13 mouse cellular contexts compared by ENCODE assay signal in the genomic region with DNA sequence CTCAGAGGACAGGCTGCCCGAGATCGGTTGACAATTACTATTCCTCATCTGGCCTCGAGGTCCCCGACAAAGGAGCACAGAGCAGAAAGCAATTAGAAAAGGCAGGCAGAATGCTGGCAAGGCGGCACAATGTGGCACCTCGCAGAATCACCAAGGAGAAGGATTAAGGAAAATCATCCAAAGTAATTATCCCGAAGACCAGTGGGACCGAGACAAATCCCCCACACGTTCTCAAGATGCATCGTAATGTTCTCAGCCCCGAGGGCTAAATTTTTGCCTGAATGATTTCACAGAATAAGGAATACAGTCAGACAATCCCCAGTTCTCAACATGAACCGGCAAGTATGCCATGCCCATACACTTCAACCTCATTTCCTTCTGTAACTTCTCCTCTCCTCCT.
DNase-seq lines count a peak whose midpoint lies in the region; ATAC-seq lines count a peak whose summit lies in the region.
"Had no signal": no experiment of that assay in that cellular context is flagged by ENCODE, and none has a peak within 500 bp of the region (broad histone marks: within the 10 kb centered on the region; RNA-seq: fewer than 3 reads in every experiment).

No protein-coding gene starts in this region.

- H3K9me3 ChIP-seq in hindbrain, embryonic 15.5 days, result no peaks in the 10 kb centered on the region
- H3K9me3 ChIP-seq in hindbrain, embryonic 11.5 days (ENCODE audit: control insufficient read depth, low read length), result no peaks in the 10 kb centered on the region
- no peaks in the 10 kb centered on the region for H3K9me3 ChIP-seq in forebrain, embryonic 12.5 days
- H3K9me3 ChIP-seq in midbrain, embryonic 12.5 days, result no peaks in the 10 kb centered on the region
- H3K9me3 ChIP-seq: heart, embryonic 15.5 days had no signal

- no peaks in the 10 kb centered on the region for H3K36me3 ChIP-seq in hindbrain, embryonic 15.5 days
- no peaks in the 10 kb centered on the region for H3K36me3 ChIP-seq in hindbrain, embryonic 11.5 days (ENCODE audit: control insufficient read depth, insufficient read depth, low read length)
- H3K36me3 ChIP-seq in forebrain, embryonic 12.5 days (replicated peaks), result no peaks in the 10 kb centered on the region
- H3K36me3 ChIP-seq in midbrain, embryonic 12.5 days, result no peaks in the 10 kb centered on the region
- H3K36me3 ChIP-seq: heart, embryonic 15.5 days had no signal

- peak; percentile 77 for ATAC-seq in hindbrain, embryonic 15.5 days (ENCODE audit: low FRiP score, low read depth)
- ATAC-seq in hindbrain, embryonic 11.5 days (ENCODE audit: low FRiP score), result no peak
- peak; percentile 75 for ATAC-seq in forebrain, embryonic 12.5 days (ENCODE audit: low FRiP score)
- peak; percentile 80 for ATAC-seq in midbrain, embryonic 12.5 days (ENCODE audit: low FRiP score, low read depth)

- no peak for DNase-seq in hindbrain, embryonic 11.5 days (ENCODE audit: low spot score)
- peak; percentile 17 for DNase-seq in retina, postnatal 7 days (ENCODE audit: low read depth, low spot score)
- no peak for DNase-seq in gastrocnemius, adult 8-10 months (ENCODE audit: low spot score in 2 of 2)
- no peak for DNase-seq in thymus, postnatal 0 days (ENCODE audit: low spot score)
- DNase-seq: cerebellum, adult 8-10 months; lung, postnatal 14 days; thymus, adult 18-20 months had no signal

- 32% methylated on average over 12 of the region's 12 CpGs for WGBS in hindbrain, embryonic 15.5 days
- 78% methylated on average over 12 of the region's 12 CpGs for WGBS in hindbrain, embryonic 11.5 days
- WGBS in forebrain, embryonic 12.5 days, result 12% methylated on average over 12 of the region's 12 CpGs
- 18% methylated on average over 12 of the region's 12 CpGs for WGBS in midbrain, embryonic 12.5 days

- H3K9ac ChIP-seq in hindbrain, embryonic 15.5 days, result no peak overlapping the region
- H3K9ac ChIP-seq in hindbrain, embryonic 11.5 days (ENCODE audit: low read depth, low read length), result no peak overlapping the region
- no peak overlapping the region for H3K9ac ChIP-seq in forebrain, embryonic 12.5 days
- H3K9ac ChIP-seq in midbrain, embryonic 12.5 days (replicated peaks), result no peak overlapping the region
- H3K9ac ChIP-seq: heart, embryonic 15.5 days; liver, embryonic 14.5 days had no signal

- H3K27me3 ChIP-seq in hindbrain, embryonic 15.5 days, result no peaks in the 10 kb centered on the region
- H3K27me3 ChIP-seq in hindbrain, embryonic 11.5 days (ENCODE audit: control insufficient read depth, insufficient read depth, low read length), result no peaks in the 10 kb centered on the region
- no peaks in the 10 kb centered on the region for H3K27me3 ChIP-seq in forebrain, embryonic 12.5 days
- H3K27me3 ChIP-seq in midbrain, embryonic 12.5 days, result no peaks in the 10 kb centered on the region
- H3K27me3 ChIP-seq: heart, embryonic 15.5 days had no signal

- peak overlapping the region; percentile 18; the same call in 1 of the 2 replicates for H3K4me2 ChIP-seq in hindbrain, embryonic 15.5 days
- no peak overlapping the region for H3K4me2 ChIP-seq in hindbrain, embryonic 11.5 days (replicated peaks; ENCODE audit: low read depth, low read length)
- H3K4me2 ChIP-seq in forebrain, embryonic 12.5 days, result peak overlapping the region; percentile 32
- H3K4me2 ChIP-seq in midbrain, embryonic 12.5 days (replicated peaks), result peak overlapping the region; percentile 22; the same call in 1 of the 2 replicates
- H3K4me2 ChIP-seq: heart, embryonic 15.5 days had no signal

- H3K27ac ChIP-seq in hindbrain, embryonic 15.5 days (replicated peaks), result peak overlapping the region; percentile 64
- H3K27ac ChIP-seq in hindbrain, embryonic 11.5 days (ENCODE audit: low read depth, low read length), result no peak overlapping the region
- peak overlapping the region; percentile 61; the same call in 1 of the 2 replicates for H3K27ac ChIP-seq in forebrain, embryonic 12.5 days
- peak overlapping the region; percentile 61 for H3K27ac ChIP-seq in midbrain, embryonic 12.5 days (replicated peaks)
- H3K27ac ChIP-seq: heart, embryonic 15.5 days; kidney, postnatal 0 days; liver, embryonic 14.5 days had no signal

- H3K4me1 ChIP-seq in hindbrain, embryonic 15.5 days (replicated peaks), result no peaks in the 10 kb centered on the region
- H3K4me1 ChIP-seq in hindbrain, embryonic 11.5 days (replicated peaks; ENCODE audit: control insufficient read depth, insufficient read depth, low read length), result no peaks in the 10 kb centered on the region
- peaks cover 8% of the 10 kb centered on the region for H3K4me1 ChIP-seq in forebrain, embryonic 12.5 days
- peaks cover 8% of the 10 kb centered on the region for H3K4me1 ChIP-seq in midbrain, embryonic 12.5 days
- H3K4me1 ChIP-seq: heart, embryonic 15.5 days had no signal

- H3K4me3 ChIP-seq in hindbrain, embryonic 15.5 days, result no peak overlapping the region
- no peak overlapping the region for H3K4me3 ChIP-seq in hindbrain, embryonic 11.5 days (ENCODE audit: low read depth, low read length)
- H3K4me3 ChIP-seq in forebrain, embryonic 12.5 days (replicated peaks), result no peak overlapping the region
- H3K4me3 ChIP-seq in midbrain, embryonic 12.5 days, result no peak overlapping the region
- H3K4me3 ChIP-seq: heart, embryonic 15.5 days had no signal
